ENCODE assay signal across 11 mouse cellular contexts in the genomic region with DNA sequence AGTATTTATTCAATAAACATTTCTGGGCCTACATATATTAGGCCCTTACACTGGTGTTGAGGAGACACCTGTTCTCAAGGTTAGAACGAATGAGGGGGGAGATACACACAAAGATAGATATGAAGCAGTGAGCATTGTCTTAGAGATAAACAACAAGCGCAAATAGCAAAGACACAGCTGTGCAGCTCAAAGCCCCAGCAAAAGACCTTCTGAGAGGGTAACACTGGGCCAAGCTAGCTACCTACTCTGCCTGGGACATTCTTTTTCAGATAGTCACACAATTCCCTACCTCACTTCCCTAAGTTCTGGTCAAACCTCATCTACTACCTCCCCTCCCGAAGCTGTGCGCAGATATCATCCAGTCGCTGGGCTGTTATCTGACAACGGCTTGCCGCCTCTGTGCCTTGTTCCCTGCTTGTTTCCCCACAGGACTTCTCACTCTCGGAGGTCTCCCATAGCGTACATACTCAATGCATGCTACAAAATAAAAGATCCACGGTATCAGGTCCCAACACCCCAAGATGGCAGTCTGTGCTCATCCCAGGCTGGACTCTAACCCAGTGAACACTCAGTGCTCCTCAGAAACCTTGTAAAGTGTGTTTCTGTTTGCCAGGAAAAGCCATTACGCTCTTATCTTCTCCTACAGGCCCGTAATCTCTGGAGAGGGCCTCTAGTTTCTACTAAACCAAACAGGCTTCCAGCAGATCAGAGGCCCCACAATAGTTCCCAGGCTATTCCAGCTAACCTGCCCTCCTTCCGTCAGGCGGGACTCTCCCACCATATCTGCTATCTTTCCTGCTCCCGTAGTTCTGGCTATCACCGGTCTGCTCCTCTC. TPM values are rescaled to one million over a fixed set of nuclear protein-coding genes. Genes with fewer than 3 reads are reported as not detected.
DNase-seq lines count a peak whose midpoint lies in the region; ATAC-seq and TF ChIP-seq lines count a peak whose summit lies in the region.
"Had no signal": no experiment of that assay in that cellular context is flagged by ENCODE, and none has a peak within 500 bp of the region (broad histone marks: within the 10 kb centered on the region; RNA-seq: fewer than 3 reads in every experiment).

No protein-coding gene starts in this region.

- no peak for TF ChIP-seq POLR2A in bone marrow, adult 2 months (IDR thresholded peaks at IDR 0.05; ENCODE audit: borderline replicate concordance, control insufficient read depth, low read depth, low read length)
- TF ChIP-seq POLR2A in thymus, adult 2 months (IDR thresholded peaks at IDR 0.05; ENCODE audit: control insufficient read depth, extremely low read depth, insufficient read depth, low read length, poor library complexity), result no peak

- H3K27me3 ChIP-seq in heart, embryonic 14.5 days (ENCODE audit: control insufficient read depth, insufficient read depth, low read length), result no peaks in the 10 kb centered on the region
- H3K27me3 ChIP-seq in thymus, adult 2 months (ENCODE audit: control insufficient read depth, insufficient read depth, low read length), result no peaks in the 10 kb centered on the region
- H3K27me3 ChIP-seq in hindbrain, embryonic 14.5 days (ENCODE audit: control insufficient read depth, insufficient read depth, low read length), result no peaks in the 10 kb centered on the region
- H3K27me3 ChIP-seq: midbrain, embryonic 12.5 days had no signal

- intact Hi-C loops in heart, postnatal 10 days (cut with DNase I), result loop anchor here (5.0 kb wide), 1 partner anchor 37 kb away; a partner anchor contains a TSS

- 20% methylated on average over 16 of the region's 16 CpGs for WGBS in heart, embryonic 14.5 days
- 65% methylated on average over 16 of the region's 16 CpGs for WGBS in bone marrow, adult 2 months
- WGBS in thymus, adult 2 months, result 86% methylated on average over 16 of the region's 16 CpGs
- 89% methylated on average over 16 of the region's 16 CpGs for WGBS in hindbrain, embryonic 14.5 days

- H3K9me3 ChIP-seq in heart, embryonic 14.5 days (ENCODE audit: control insufficient read depth, low read length), result no peaks in the 10 kb centered on the region
- no peaks in the 10 kb centered on the region for H3K9me3 ChIP-seq in hindbrain, embryonic 14.5 days (ENCODE audit: control insufficient read depth, low read length)
- H3K9me3 ChIP-seq: midbrain, embryonic 12.5 days had no signal

- TF ChIP-seq CTCF in bone marrow, adult 2 months (IDR thresholded peaks at IDR 0.05; ENCODE audit: control insufficient read depth, insufficient read depth, low read length), result no peak
- TF ChIP-seq CTCF in thymus, adult 2 months (IDR thresholded peaks at IDR 0.05; ENCODE audit: borderline replicate concordance, control insufficient read depth, extremely low read depth, insufficient read depth, low read length, poor library complexity), result no peak

- no peak overlapping the region; a peak in 1 of 4 replicates for H3K27ac ChIP-seq in heart, embryonic 14.5 days (replicated peaks in 1 of 2; ENCODE audit: control insufficient read depth in 1 of 2, insufficient read depth in 1 of 2, low read depth in 2 of 2, low read length in 2 of 2)
- peak overlapping the region; percentile 69 for H3K27ac ChIP-seq in bone marrow, adult 2 months (ENCODE audit: control insufficient read depth, insufficient read depth, low read depth, low read length, poor library complexity)
- H3K27ac ChIP-seq in thymus, adult 2 months (ENCODE audit: control insufficient read depth, insufficient read depth, low read length), result peak overlapping the region; percentile 81
- H3K27ac ChIP-seq in hindbrain, embryonic 14.5 days, result no peak overlapping the region
- H3K27ac ChIP-seq: hindbrain, postnatal 0 days; midbrain, embryonic 12.5 days had no signal

- no peak overlapping the region for H3K4me3 ChIP-seq in heart, embryonic 14.5 days (ENCODE audit: control insufficient read depth in 1 of 2, insufficient read depth in 1 of 2, low read depth in 1 of 2, low read length in 2 of 2)
- H3K4me3 ChIP-seq in bone marrow, adult 2 months (replicated peaks; ENCODE audit: control insufficient read depth, low read depth, low read length), result peak overlapping the region; percentile 49
- H3K4me3 ChIP-seq in thymus, adult 2 months (ENCODE audit: control insufficient read depth, insufficient read depth, low read length), result no peak overlapping the region
- no peak overlapping the region for H3K4me3 ChIP-seq in hindbrain, embryonic 14.5 days (replicated peaks; ENCODE audit: low read length)
- H3K4me3 ChIP-seq: midbrain, embryonic 12.5 days had no signal

- peak overlapping the region; percentile 22 for H3K4me2 ChIP-seq in heart, embryonic 14.5 days (ENCODE audit: low read length)
- H3K4me2 ChIP-seq in hindbrain, embryonic 14.5 days (replicated peaks), result no peak overlapping the region
- H3K4me2 ChIP-seq: midbrain, embryonic 12.5 days had no signal

- no peak for DNase-seq in heart, postnatal 10 days
- DNase-seq in liver, result peak; percentile 77
- DNase-seq in thymus, adult 2 months, result no peak
- no peak for DNase-seq in T-cell, adult 2 months (ENCODE audit: low spot score)
- DNase-seq in hindbrain, embryonic 14.5 days (ENCODE audit: low spot score), result no peak
- DNase-seq in right cerebral cortex, adult 2 months (ENCODE audit: low spot score in 2 of 2), result no peak
- DNase-seq: cerebellum, postnatal 10 days had no signal

- H3K4me1 ChIP-seq in heart, embryonic 14.5 days (ENCODE audit: control insufficient read depth in 2 of 2, insufficient read depth in 2 of 2, low read length in 2 of 2), result peaks cover 18 to 27% of the 10 kb centered on the region in 2 experiments
- peaks cover 2% of the 10 kb centered on the region for H3K4me1 ChIP-seq in bone marrow, adult 2 months (ENCODE audit: control insufficient read depth, insufficient read depth, low read length)
- peaks cover 37% of the 10 kb centered on the region for H3K4me1 ChIP-seq in thymus, adult 2 months (replicated peaks; ENCODE audit: control insufficient read depth, insufficient read depth, low read length)
- H3K4me1 ChIP-seq in hindbrain, embryonic 14.5 days (replicated peaks; ENCODE audit: control insufficient read depth, insufficient read depth, low read length), result no peaks in the 10 kb centered on the region

- H3K9ac ChIP-seq in heart, embryonic 14.5 days (ENCODE audit: low read length), result no peak overlapping the region
- no peak overlapping the region for H3K9ac ChIP-seq in hindbrain, embryonic 14.5 days
- H3K9ac ChIP-seq: midbrain, embryonic 12.5 days had no signal

- peaks cover 6% of the 10 kb centered on the region; the same call in 1 of the 2 replicates for H3K36me3 ChIP-seq in heart, embryonic 14.5 days (ENCODE audit: control insufficient read depth, insufficient read depth, low read length)
- H3K36me3 ChIP-seq in thymus, adult 2 months (ENCODE audit: control insufficient read depth, insufficient read depth, low read length), result no peaks in the 10 kb centered on the region
- H3K36me3 ChIP-seq in hindbrain, embryonic 14.5 days (replicated peaks; ENCODE audit: control insufficient read depth, insufficient read depth), result no peaks in the 10 kb centered on the region
- H3K36me3 ChIP-seq: midbrain, embryonic 12.5 days had no signal

- ATAC-seq in heart, embryonic 14.5 days (ENCODE audit: insufficient number of reproducible peaks, insufficient read depth, low FRiP score, low read depth), result no peak
- ATAC-seq in hindbrain, embryonic 14.5 days (ENCODE audit: low FRiP score), result no peak
- ATAC-seq: hindbrain, postnatal 0 days had no signal

RNA-seq across cellular contexts. Expression of a gene that starts 3.4 kb away (rescaled TPM):
- polyA plus RNA-seq in heart, embryonic 14.5 days (2014; fragmentation: Nextera tagmentation; extraction: Ambion mirVana), result 4.0 and 4.2 TPM in 2 replicates
- total RNA-seq in heart, postnatal 10 days (2021), result 1 to 10 TPM; 4.0 to 4.3 TPM
- 4.5 and 5.0 TPM in 2 replicates for polyA plus RNA-seq in bone marrow, adult 2 months (2011; ENCODE audit: insufficient read depth, insufficient read length, low replicate concordance, missing spikeins)
- 32.1 and 49.1 TPM in 2 replicates for polyA plus RNA-seq in thymus, adult 2 months (2012; rRNA removed)
- 1.3 and 2.2 TPM in 2 replicates for polyA plus RNA-seq in hindbrain, embryonic 14.5 days (2014; fragmentation: Nextera tagmentation; extraction: Ambion mirVana)

RNA-seq across cellular contexts. Expression of a gene that starts 34.0 kb away (rescaled TPM):
- polyA plus RNA-seq in heart, embryonic 14.5 days (2014; fragmentation: Nextera tagmentation; extraction: Ambion mirVana), result 0.09 TPM in 2 replicates
- under 1 TPM in 1 of 2 experiments, not detected in 1; 0.10 TPM for total RNA-seq in heart, postnatal 10 days (2021)
- not detected in 2 replicates for polyA plus RNA-seq in bone marrow, adult 2 months (2011; ENCODE audit: insufficient read depth, insufficient read length, low replicate concordance, missing spikeins)
- polyA plus RNA-seq in thymus, adult 2 months (2012; rRNA removed), result 26.0 and 36.9 TPM in 2 replicates
- 1.1 and 1.3 TPM in 2 replicates for polyA plus RNA-seq in hindbrain, embryonic 14.5 days (2014; fragmentation: Nextera tagmentation; extraction: Ambion mirVana)

RNA-seq across cellular contexts. Expression of a gene that starts 38.4 kb away (rescaled TPM):
- 169 TPM in 2 replicates for polyA plus RNA-seq in heart, embryonic 14.5 days (2014; fragmentation: Nextera tagmentation; extraction: Ambion mirVana)
- 10 to 100 TPM; 49.7 to 66.5 TPM for total RNA-seq in heart, postnatal 10 days (2021)
- polyA plus RNA-seq in bone marrow, adult 2 months (2011; ENCODE audit: insufficient read depth, insufficient read length, low replicate concordance, missing spikeins), result 42.7 and 59.2 TPM in 2 replicates
- 83.7 and 91.7 TPM in 2 replicates for polyA plus RNA-seq in thymus, adult 2 months (2012; rRNA removed)
- 268 and 276 TPM in 2 replicates for polyA plus RNA-seq in hindbrain, embryonic 14.5 days (2014; fragmentation: Nextera tagmentation; extraction: Ambion mirVana)

Comparison
In these comparisons a context has a peak if more than half of its experiments do, and no peak if none do; other contexts are left out.
1. H3K27ac ChIP-seq: peak in bone marrow, adult 2 months (single experiment) and thymus, adult 2 months (single experiment); none in heart, embryonic 14.5 days (0 of 2) and hindbrain, embryonic 14.5 days (single experiment).
2. RNA of a gene that starts 34.0 kb away (polyA plus RNA-seq): 26.0 to 36.9 TPM in thymus, adult 2 months; 1.1 to 1.3 TPM in hindbrain, embryonic 14.5 days, not detected in bone marrow, adult 2 months and 0.09 TPM in heart, embryonic 14.5 days; every median in the first group is over 10 times any median in the second.